Mouse (Mus musculus): ENCODE data around the gene Galns.

Galns gene

DNA sequence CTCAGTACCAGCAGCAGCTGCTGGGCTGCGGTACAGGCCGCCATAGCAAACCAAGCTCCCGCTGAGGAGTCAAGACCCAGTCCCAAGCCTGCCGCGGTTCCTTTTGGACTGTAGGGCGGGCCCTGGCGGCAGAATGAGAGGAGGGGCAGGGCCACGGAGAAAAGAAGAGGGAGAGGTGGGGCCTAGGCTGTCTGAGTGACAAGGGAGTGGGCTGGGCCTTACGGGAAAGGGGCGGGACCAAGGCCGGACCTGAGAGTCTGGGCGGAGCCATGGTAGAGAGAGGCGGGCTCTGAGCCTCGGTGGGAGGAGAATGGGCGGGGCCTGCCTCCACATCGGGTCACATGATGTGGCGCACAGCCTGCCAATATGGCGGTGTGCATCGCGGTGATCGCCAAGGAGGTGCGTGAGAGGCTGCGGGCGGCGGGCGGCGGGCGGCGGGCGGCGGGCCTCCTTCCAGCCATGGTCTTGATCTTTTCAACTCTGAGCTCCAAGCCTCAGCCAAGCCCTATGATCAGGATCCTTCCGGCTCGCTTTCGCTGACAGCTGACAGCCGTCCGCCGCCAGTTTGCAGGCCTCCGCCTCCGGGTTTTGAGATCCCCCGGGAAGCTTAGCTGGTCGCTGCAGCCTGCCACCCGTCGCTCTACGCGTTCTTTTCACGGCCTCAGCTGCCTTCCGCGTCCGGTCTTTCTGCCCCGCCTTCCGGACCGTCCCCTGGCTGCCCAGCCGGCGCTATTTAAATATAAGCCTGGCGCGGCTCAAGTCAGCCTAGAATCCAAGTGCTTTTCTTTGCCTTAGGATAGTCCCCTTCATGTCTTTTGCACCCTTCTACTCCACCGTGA lies at the start of gene Galns, which contains the start of gene Trappc2l:
Gene Galns (minus strand): TSS at position 169 of the 839 bp plus-strand sequence.
Gene Trappc2l (plus strand): TSS at position 346 of the 839 bp plus-strand sequence.
- peak; percentile 98 for DNase-seq (ENCODE audit: low read depth, low spot score)

DNA sequence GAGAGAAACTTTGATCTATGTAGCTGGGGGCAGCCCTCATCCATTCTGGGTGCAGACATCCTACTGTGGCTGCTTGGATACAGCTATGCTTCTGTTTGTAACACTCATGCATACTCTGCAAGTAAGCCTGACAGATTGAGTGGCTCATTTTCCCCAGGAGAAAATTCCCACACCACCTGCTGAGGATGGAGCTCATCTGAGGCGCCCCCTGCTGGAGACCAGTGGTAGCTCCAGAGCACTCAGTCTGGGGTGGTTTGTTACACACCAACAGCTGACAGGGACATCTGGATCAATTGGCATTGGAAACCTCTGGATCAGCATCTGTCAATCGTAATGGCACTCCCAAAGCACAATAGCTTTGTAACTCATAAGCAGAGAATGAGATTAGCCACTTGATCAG lies 48.8 kb upstream of the Galns start:
- DNase-seq (ENCODE audit: low read depth, low spot score) = no peak

- DNase-seq (ENCODE audit: low read depth, low spot score) = no peak
Measured at GRCm38 (mm10) chr8:122658807-122659160, 47.5 kb upstream of the Galns start.

DNA sequence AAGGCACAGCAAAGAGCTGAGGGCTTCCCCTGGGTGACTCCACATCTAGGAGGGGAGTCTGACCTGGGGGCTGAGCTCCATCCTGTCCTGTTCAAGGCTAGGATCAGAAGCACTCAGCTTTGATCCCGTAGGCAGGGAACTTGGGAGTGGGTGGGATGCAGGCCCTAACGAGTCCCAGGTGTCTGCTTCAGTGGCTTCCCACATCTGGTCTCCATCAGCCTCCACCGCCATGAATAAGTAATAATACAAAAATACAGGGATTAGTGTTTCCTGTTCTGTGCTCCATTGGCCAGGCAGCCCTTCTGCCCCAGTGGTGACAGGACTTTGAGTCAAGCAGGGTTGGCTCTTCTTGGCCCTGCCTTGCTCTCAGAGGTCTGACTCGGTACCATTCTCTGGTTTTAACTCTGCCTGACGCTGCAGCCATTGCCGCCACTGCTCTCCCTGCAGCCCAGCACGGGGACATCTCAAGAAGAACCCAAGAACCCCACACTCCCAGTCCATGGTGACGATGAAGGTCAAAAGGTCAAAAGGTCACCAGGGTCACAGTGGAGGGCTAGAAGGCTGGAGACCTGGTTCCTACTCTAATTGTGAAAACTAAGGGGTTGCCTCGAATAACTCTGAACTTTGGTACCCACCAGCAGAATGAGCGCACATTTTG lies 47.0 kb upstream of the Galns start:
- DNase-seq (ENCODE audit: low read depth, low spot score) = peak; percentile 89

DNA sequence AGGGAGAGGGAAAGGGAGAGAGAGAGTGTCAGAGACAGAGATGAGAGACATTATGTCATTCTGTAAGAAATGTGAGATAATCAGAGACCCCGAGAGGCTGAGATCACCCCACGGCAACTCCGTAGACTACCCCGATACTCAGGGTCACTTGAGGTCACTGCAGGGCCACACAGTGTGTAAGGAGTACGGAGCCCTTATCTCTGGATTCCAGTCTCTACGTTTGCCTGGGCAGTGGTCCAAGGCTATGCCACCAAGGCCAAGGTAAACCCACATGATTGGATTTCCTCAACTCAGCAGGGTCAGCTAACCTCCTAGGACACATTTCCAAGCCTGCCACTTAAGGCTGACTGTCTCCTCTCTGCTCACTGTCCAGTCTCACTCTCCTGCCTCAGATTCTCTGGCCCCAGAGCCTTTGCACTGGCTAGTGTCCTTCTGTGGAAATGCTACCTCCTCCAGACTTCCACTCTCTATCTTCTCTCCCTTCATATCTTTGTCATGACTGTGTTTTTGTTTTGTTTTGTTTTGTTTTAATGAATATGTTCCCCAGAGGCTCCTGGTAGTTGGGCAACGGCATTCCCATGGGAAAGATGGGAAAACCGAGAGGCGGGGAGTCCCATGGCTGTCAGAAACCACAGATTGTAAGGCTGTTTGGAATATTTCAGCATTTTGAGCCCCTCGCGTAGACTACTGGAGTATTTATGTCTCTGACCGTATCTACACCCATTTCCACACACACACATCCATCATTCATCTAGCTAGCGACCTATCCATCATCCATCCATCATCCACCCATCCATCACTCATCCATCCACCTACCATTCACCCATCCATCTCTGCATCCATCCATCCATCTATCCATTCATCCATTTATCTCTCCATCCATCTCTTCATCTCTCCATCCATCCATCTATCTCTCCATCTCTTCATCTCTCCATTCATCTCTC lies 45.1 kb upstream of the Galns start:
- DNase-seq (ENCODE audit: low read depth, low spot score) = no peak

- no peak for DNase-seq (ENCODE audit: low read depth, low spot score)
Measured at GRCm38 (mm10) chr8:122654768-122655167, 43.5 kb upstream of the Galns start.

GRCm38 (mm10) chr8:122652643-122653042 lies 41.4 kb upstream of the Galns start:
- no peak for DNase-seq (ENCODE audit: low read depth, low spot score)

DNA sequence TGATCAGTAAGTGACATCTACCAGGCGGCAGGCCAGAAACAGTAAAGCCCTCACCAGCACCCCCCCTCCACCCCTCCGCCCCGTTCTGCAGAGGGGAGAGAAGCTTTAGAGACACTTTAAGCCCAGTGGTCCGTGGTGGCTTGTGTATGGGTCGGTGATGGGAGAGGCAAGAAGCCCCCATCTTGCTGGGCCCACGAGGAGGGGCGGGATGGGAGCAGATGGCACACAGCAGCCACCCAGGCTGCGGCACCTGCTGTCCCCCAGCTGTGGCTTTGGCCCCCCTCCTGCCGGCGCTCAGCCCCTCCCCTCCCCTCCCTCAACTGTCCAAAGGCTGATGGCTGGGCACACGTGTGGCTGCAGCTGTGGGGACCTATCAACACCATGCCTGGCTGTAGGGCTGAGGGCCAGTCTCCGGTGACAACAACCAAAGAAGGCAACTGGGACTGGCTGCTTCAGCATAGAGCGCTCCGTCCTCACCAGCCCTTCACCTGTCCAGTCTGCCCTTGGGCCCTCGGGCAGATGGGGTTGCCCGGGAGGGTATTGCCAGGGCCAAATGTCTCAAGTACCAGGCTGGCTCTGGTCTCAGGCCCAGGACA lies 40.2 kb upstream of the Galns start:
- no peak for DNase-seq (ENCODE audit: low read depth, low spot score)

DNA sequence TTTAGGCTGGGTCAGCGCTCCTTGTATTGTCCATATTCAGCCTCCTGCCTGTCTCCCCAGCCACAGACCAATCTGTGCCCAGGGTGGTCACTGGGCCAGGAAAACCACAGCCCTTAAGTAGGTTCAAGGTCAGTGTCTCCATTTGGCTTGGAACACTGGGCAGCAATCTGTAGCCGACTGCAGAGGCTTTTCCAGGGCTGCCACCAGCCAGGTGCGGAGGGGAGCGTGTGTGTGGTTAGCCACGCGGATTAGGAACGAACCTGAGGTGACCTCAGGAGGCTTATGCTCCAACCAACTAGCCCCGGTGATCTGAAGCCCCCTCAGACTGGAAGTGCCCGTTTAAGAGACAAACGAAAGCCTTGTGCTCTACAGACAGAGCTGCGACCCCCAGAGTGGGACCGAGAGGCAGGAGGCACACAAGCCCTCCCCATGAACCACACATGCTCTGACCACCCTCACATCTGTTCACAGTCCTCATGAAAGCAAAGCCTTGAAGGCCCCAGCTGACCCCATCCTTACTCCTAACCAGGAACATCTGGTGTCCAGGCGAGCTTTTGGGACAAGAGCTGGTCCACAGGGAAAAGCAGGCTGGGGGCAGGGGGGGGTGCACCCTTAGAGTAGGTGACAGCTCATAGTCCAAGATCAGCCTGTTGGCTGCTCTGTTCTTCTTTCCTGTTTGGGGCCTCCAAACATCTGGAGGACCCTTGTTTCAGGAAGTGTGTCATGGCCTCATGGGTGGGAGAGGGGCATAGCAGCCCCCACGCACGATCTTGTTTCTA lies 37.1 kb upstream of the Galns start:
- DNase-seq (ENCODE audit: low read depth, low spot score) = peak; percentile 47

DNA sequence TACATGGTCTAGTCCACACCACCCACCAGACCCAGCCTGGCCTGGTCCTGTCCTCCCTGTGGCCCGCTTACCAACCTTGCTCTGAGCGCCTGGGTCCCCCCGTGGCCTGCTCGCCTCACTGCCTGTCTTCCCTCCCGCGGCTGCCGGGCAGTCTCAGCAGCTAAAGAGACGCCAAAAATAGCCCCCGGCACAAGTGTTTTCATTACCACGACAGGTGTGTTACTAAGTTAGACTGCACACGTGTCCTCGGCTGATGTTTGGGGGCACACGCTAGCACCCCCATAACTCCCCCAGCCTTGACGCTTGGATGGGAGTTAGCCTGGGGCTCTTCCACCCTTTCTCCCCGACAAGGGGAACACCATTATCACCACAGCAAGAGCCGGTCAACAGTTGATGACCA lies 35.1 kb upstream of the Galns start:
- DNase-seq (ENCODE audit: low read depth, low spot score) = no peak

DNA sequence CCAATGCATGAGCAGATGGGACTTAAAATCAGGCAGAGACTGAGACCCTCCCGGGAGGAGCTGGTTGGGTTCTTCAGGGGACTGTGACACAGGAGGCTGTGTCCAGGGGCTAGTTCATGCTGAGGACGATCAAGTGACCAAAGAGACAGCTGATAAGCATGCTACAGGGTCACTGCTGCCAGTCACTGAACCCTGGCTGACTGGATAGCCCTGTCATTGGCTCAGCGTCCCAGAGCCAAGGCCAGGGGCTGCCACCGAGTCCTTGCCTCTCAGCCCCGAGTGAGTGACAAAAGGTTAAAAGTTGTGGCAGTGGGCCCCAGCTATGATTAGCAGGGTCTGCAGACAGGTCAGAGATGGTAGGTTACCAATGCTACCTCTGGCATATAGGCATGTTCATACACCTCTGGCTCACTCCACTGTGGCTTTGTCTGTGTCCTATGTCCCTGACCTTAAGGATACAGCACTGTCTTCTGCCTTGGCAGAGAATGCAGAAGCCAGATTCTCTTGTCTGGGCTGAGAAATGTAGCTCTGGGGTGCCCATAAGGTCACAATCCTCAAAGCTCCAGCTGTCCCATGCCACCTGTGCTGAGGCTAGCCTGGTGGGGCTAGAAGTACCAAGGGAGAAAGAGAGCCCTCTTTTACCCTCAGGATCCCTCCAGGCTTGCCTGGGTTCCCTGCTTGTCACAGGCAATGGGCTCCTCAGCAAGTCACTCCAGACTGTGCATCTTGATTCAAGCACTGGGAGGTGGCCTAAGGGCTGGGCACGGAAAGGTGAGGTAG lies 33.1 kb upstream of the Galns start:
- no peak for DNase-seq (ENCODE audit: low read depth, low spot score)

DNA sequence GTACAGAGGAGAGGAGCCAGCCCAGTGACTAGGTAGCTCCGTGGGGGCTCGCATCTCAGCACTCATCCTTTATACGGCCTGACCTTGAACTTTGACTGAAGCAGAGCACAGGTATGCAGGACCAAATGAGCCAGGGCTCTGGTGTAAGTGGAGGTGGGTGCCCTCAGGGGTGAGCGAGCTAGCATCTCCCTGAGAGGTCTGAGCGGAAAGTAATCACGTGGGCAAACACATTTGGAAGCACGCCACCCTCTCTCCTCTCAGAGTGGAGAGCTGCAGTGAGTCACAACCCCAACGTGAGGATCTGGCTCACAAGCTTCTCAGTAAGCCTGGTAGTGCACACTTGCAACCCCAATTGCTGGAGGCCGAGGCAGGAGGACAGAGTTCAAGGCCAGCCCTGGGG lies 30.8 kb upstream of the Galns start:
- DNase-seq (ENCODE audit: low read depth, low spot score) = no peak

DNA sequence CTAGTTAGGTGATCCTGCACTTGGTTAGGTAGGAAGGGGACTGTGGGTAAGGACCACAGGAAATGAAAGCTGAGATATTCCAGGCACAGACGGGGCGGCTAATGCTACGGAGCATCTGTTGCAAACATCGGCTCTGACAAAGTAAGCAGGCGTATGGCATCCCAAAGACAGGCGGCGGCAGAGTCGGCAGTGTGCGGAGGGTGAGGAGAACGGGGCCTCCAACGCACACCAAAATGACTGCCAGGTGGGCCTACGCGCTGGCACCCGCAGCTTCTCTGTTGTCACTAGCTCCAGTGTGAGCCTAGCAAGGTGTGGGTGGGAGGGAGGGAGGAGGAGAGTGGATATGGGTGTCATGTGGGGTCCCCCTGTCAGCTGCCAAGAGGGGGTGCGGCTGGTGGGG lies 30.1 kb upstream of the Galns start:
- no peak for DNase-seq (ENCODE audit: low read depth, low spot score)

DNA sequence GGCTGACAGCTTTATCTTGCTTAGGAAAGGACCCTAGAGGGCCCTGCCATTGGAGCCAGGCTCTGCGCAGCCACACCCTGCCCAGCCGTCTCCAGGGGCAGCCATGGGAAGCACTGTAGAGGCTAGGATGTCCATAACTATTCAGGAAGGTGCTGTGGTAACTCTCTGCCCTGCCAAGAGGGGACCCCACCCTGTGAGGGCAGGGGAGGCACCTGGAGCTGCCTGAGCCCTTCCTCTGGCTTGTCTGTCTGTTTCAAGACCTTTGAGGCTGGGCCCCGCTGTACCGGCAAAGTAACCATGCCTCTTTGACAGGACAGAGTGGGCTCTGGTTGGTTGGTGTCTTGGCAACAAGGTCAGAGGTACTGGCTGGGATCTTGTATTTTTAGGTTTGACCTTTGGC lies 29.6 kb upstream of the Galns start:
- no peak for DNase-seq (ENCODE audit: low read depth, low spot score)

GRCm38 (mm10) chr8:122639521-122640248 lies 28.4 kb upstream of the Galns start:
- peak; percentile 52 for DNase-seq (ENCODE audit: low read depth, low spot score)

GRCm38 (mm10) chr8:122638601-122639000 lies 27.3 kb upstream of the Galns start:
- no peak for DNase-seq (ENCODE audit: low read depth, low spot score)

GRCm38 (mm10) chr8:122637230-122637629 lies 26.0 kb upstream of the Galns start:
- DNase-seq (ENCODE audit: low read depth, low spot score) = no peak

DNA sequence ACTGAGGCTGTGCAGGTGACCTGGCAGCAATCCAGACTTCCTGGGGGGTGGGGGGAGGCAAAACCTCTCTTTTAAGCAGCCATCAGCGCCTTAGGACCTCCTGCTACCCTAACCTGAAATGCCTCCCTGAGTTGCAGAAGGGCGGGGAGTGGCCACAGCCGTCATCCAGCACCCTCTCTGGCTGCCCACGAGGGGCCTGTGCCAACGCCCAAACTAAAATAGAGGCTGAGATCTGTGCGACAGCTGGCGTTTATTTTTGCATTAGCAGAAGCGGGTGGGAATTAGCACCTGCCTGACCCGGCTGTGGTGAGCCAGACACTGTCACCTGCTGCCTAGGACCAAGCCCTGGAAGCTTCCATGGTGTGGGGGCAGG lies 25.5 kb upstream of the Galns start:
- DNase-seq (ENCODE audit: low read depth, low spot score) = no peak
